Mouse (Mus musculus) testis, postnatal 14 days (tissue): Measurements from ENCODE around the gene Tcf7l2.

ENCODE experiments used
- DNase-seq: peaks from one replicate; pipeline ENCODE4 v3.0.0; 2021; ENCODE audit warnings: low spot score

The Tcf7l2 gene

DNA sequence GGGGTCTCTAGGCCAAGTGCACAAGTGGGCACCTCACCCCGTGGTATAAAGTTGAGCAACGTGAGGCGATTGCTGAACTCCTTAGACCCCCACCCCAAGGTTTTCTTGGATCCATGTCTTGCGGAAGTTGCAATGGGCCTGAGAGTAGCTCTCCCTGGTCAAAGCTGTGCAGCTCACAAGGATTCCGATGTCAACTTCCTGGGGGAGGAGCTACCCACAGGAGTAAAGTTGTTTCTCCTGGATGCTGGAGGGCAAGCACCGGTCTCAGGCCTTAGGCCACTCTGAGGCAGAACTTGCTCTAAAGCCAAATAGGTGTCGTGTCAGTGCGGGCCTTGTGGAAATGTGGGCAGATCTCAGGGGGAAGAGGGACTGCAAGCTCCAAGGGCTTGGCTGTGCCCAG, 12.2 kb upstream of the Tcf7l2 start:
- no peak for DNase-seq

DNA sequence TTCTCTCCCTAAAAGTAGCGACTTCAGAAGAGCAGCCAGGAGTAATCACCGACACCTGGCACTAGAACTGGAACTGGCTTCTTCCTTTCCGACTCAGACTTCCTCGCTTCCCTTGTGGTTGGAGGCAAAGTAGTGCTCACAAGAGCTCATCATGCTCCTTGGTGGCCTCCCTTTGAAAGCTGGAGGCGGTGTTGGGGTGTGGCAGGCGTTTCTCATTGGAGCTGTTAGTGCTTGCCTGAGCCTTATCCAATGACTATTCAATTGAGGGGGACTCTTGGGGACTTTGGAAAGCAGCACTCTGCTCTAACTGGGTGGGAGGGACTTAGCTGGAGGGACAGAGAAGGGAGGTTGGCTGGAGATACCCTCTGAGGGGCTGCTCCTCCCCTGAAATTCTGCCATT, 9.1 kb upstream of the Tcf7l2 start:
- peak; percentile 59 for DNase-seq

- no peak for DNase-seq
Observed at GRCm38 (mm10) chr19:55732994-55733393, 8.6 kb upstream of the Tcf7l2 start.

- DNase-seq, result no peak
Observed at GRCm38 (mm10) chr19:55736016-55736415, 5.6 kb upstream of the Tcf7l2 start.

DNA sequence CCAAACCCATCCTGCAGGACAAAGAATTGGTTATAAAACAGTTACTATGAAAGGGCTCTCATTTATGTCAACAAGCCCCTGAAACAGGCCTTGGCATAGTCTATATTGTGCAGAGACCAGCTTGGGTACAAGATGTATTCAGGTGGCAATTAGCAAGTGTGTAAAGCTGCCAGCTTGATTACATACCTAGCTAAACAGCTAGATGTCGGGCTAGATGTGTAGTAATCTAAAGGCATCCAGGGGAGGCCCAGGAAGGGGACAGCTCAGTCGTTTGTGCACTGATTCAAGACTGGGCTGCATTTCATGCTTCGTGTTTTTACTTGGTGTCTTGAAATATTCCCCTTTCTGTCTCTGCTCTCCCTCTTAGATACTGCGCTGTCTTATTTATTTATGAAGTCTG, 1.9 kb upstream of the Tcf7l2 start:
- DNase-seq, result no peak

GRCm38 (mm10) chr19:55740753-55741438, 724 bp upstream of the Tcf7l2 start:
- DNase-seq, result no peak

DNA sequence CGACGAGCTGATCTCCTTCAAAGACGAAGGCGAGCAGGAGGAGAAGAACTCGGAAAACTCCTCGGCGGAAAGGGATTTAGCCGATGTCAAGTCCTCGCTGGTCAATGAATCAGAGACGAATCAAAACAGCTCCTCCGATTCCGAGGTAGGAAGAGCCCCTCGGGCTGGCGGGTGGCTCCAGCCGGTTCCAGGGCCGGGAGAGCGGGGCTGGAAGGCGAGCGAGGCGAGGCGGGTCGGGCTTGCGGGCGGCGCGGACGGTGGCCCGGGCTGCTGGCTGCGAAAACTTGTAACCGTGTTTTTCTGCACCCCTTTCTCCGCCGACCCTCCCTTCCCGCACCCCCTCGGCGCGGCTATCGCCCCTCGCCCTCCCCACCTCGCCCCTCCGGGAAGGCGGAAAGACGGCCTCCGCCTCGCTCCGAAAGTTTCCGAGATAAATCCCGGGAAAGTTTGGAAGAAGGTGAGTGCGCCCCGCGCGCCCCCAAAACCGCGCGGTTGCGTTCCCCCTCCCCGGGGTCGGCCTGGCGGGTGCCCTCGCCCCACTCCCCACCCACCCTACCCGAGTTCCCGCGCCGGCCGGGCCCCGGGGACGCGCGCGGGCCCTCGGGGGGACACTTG, 873 bp downstream of the Tcf7l2 start:
- peak; percentile 37 for DNase-seq

GRCm38 (mm10) chr19:55743001-55743556, 1.5 kb downstream of the Tcf7l2 start:
- DNase-seq, result peak; percentile 61

GRCm38 (mm10) chr19:55743557-55744441, 2.2 kb downstream of the Tcf7l2 start:
- peak; percentile 61 for DNase-seq

GRCm38 (mm10) chr19:55744576-55745191, 3.1 kb downstream of the Tcf7l2 start:
- DNase-seq, result no peak

GRCm38 (mm10) chr19:55745192-55745578, 3.6 kb downstream of the Tcf7l2 start:
- no peak for DNase-seq

DNA sequence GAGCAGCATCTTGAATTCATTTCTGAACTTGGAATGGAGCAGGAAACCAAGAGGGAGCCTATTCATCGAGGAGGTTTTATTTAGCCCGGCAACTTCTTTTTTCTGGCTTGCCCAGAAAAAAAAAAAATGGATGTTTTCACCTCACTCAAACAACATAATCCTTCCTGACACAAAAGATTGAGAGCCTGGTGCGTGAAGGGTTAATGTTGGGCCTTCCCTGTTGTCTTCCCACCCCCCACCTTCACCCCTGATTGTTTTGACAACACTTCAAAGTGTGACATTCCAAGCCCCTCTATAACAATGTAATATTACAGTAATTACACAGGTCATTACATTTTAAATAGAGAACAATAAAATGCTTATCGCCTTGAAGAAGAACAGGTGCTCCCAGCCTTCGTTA, 4.6 kb downstream of the Tcf7l2 start:
- no peak for DNase-seq

DNA sequence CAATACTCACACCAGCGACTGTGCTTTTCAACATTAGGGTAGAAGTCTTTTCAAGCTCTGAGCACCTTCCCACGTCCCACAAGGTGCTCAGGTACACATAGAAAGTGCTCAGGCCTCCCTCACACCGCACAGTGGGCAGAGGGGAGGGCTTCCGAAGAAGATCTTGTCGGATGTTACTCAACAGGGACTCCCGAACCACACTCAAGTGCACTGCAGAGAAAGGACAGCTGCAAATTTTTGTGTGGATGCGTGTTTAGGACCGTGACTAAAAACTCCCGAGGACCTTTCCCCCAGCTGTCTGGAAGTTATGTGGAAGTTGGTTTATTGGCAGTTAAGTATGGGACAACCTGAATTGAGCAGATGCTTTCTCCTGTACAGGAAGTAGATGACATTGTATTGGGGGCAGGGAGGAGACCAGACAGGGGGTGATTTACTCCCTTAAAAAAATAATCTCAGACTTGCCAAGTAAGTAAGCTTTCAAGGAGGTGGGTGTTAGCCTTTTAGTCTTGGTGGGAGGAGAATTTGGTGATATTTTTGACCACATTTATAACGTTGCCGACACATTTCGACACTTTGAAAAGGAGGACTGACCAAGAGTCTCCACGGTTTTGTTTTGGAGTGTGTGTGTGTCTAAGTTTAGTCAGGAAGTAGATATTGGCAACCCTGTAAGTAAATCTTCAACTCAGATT, 5.8 kb downstream of the Tcf7l2 start:
- DNase-seq, result no peak

DNA sequence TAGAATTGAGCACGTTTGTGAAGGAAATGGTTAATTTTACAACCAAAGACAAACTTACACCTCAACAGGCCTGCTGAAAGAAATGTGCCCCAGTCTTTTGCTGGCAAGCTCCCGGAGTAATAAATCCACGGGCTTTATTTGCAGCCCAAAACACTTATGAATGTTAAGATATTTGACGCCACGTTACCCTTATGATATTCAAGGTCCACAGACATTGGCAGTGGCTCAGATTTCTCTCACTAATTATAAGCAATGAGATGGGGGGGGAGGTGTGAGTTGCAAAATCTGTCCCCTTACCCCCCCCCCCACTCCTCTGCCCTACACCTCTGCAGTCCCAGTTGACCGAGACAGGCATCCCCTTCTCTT, 6.3 kb downstream of the Tcf7l2 start:
- DNase-seq, result no peak

GRCm38 (mm10) chr19:55748801-55749200, 7.2 kb downstream of the Tcf7l2 start:
- no peak for DNase-seq

GRCm38 (mm10) chr19:55749532-55749931, 7.9 kb downstream of the Tcf7l2 start:
- DNase-seq, result no peak

GRCm38 (mm10) chr19:55750048-55750447, 8.4 kb downstream of the Tcf7l2 start:
- DNase-seq, result no peak

GRCm38 (mm10) chr19:55750465-55750864, 8.8 kb downstream of the Tcf7l2 start:
- DNase-seq, result no peak

DNA sequence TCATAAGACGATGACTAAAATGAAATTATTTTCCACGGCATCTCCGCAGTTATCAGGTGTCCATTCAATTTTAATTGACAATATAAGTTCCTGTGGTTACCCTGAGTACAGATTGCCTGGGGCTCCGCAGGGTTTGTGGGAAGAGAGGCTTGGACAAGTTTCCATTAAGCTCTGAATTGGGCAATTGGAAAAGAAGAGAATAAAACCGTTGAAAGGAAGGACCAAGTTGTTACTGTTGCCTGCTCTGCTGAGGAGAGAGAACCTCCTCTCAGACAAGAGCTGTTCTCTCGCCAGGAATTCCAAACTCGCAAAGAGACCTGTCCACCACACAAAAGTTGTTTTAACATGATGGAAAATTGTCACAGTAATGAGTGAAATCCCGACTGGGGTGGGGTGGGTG, 11.2 kb downstream of the Tcf7l2 start:
- no peak for DNase-seq

DNA sequence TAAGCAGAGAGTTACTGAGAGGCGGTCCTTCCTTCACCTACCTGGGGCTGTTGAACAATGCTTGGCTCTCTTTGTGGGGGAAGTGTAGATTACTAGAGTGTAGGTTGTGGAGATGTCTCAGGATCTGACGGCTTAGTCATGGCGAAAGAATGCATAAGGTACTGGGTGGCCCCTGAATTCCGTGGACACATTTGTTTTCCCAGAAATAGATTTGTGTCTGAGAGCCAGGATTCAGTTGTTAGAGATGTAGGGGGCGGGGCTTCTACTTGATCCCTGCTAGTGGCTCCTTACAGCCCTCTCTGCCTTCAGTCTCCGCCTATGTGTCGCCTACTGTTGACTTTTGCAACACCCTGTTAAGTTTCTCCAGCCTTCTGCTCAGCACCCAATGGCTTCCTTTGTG, 12.7 kb downstream of the Tcf7l2 start:
- no peak for DNase-seq

- DNase-seq, result no peak
Observed at GRCm38 (mm10) chr19:55755462-55755861, 13.8 kb downstream of the Tcf7l2 start.

GRCm38 (mm10) chr19:55756707-55757106, 15.1 kb downstream of the Tcf7l2 start:
- DNase-seq, result no peak
